Mouse (Mus musculus): ENCODE measurements around the gene Khsrp. TPM values are rescaled to one million over a fixed set of nuclear protein-coding genes. Genes with fewer than 3 reads are reported as not detected.

The Khsrp gene
- polyA plus RNA-seq, 1 experiment from 2014 or later, result 25.6 TPM

DNA sequence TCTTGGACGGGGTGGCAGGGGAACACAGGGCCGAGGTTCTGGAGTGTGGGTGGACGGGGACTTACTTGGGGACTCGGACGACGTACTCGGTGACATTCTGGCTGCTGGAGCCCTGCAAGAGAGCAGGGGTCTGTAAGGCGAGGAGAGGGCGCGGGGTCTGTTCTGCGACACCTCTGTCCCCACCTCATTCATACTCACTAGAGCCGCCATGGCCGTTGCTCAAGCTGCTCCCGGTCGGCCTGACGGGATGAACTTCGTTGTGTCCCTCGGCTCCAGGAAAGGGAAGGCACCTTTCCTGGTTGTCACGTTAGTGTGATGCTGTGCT, 20.4 kb downstream of the Khsrp start:
- peak; percentile 55 for ATAC-seq (ENCODE audit: low FRiP score, low TSS enrichment)
- Histone ChIP-seq H3K27ac (ENCODE audit: low read length) (peak overlapping the region; percentile 24), H3K9ac (replicated peaks; ENCODE audit: low read length) (peak overlapping the region; percentile 87), H3K27me3 (ENCODE audit: insufficient read depth, low read length) (no peaks in the 10 kb centered on the region), H3K9me3 (ENCODE audit: low read length) (no peaks in the 10 kb centered on the region), H3K36me3 (ENCODE audit: insufficient read depth, low read length) (peaks cover 28% of the 10 kb centered on the region), H3K4me1 (ENCODE audit: insufficient read depth, low read length) (peaks cover 19% of the 10 kb centered on the region), H3K4me2 (replicated peaks; ENCODE audit: low read depth, low read length) (peak overlapping the region; percentile 84), H3K4me3 (ENCODE audit: low read length) (peak overlapping the region; percentile 60)
- WGBS, result under 1% methylated on average over 19 of the region's 19 CpGs

DNA sequence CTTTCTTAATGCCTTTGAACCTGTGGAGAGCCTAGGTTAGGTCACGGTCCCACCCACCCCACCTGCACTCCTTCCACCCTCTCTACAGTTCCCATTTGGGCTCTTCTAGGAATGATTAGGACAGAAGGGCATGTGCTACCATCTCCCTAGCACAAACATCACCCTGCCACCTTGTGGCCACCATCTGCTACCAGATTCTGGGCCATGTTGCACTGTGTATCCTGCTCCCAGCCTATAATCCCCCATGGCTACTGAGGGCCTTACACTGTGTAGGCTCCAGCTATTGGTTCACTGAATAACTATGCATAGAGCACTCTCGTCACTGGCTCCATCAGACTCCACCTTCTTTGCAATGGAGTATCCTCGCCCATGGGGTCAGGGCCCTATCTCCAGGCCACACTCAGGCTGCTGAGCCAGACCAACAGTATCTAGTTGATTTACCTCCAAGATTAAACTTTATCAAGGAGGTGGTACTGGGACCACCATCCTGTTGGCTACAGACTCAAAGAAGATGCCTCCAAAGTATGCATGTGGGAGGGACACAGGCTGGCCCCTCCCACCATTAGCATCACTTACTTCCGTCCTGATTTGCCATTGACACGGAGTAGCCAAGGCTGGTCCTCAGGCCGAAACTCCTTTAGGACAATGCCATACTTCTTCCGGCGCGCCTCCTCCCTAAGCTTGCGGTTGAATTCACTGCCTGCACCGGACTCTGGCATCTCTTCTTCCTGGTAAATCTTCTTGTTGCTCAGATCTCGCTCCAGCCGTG, 24.0 kb downstream of the Khsrp start:
- no peak overlapping the region for H3K4me3 ChIP-seq (ENCODE audit: low read length)
- no peaks in the 10 kb centered on the region for H3K27me3 ChIP-seq (ENCODE audit: insufficient read depth, low read length)
- H3K9ac ChIP-seq (replicated peaks; ENCODE audit: low read length), result no peak overlapping the region
- H3K4me1 ChIP-seq (ENCODE audit: insufficient read depth, low read length), result peaks cover 15% of the 10 kb centered on the region
- WGBS, result 92% methylated on average over 13 of the region's 13 CpGs
- ATAC-seq (ENCODE audit: low FRiP score, low TSS enrichment), result no peak
- H3K9me3 ChIP-seq (ENCODE audit: low read length), result no peaks in the 10 kb centered on the region
- H3K36me3 ChIP-seq (ENCODE audit: insufficient read depth, low read length), result peaks cover 60% of the 10 kb centered on the region
- no peak overlapping the region for H3K27ac ChIP-seq (ENCODE audit: low read length)
- no peak overlapping the region for H3K4me2 ChIP-seq (replicated peaks; ENCODE audit: low read depth, low read length)

DNA sequence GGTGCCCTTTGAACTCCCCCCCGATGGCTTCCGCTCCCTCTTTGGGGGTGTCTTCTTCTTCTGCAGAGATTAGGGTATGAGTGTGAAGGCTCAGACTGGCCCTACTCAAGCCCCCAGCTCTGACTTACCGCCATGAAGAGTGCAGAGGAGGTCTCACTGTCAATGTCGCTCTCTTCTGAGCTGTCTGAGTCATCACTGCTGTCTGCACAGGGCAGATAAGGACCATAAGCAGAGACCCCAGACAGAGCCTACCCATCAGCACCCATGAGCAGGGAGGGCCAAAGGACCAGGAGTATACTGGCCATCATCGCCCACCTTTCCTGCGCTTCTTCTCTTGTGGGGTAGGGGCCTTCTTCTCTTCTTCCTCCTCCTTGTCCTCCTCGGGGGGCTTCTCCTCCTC, 27.3 kb downstream of the Khsrp start:
- Histone ChIP-seq H3K27me3 (ENCODE audit: insufficient read depth, low read length) (no peaks in the 10 kb centered on the region), H3K4me1 (ENCODE audit: insufficient read depth, low read length) (no peaks in the 10 kb centered on the region), H3K9ac (replicated peaks; ENCODE audit: low read length) (no peak overlapping the region), H3K27ac (ENCODE audit: low read length) (no peak overlapping the region), H3K4me3 (ENCODE audit: low read length) (no peak overlapping the region), H3K4me2 (replicated peaks; ENCODE audit: low read depth, low read length) (no peak overlapping the region), H3K36me3 (ENCODE audit: insufficient read depth, low read length) (peaks cover 67% of the 10 kb centered on the region), H3K9me3 (ENCODE audit: low read length) (no peaks in the 10 kb centered on the region)
- ATAC-seq (ENCODE audit: low FRiP score, low TSS enrichment), result no peak
- 98% methylated on average over 7 of the region's 7 CpGs for WGBS

GRCm38 (mm10) chr17:57001228-57001627, 30.1 kb downstream of the Khsrp start:
- H3K9ac ChIP-seq (replicated peaks; ENCODE audit: low read length), result no peak overlapping the region
- no peak overlapping the region for H3K4me3 ChIP-seq (ENCODE audit: low read length)
- H3K27ac ChIP-seq (ENCODE audit: low read length), result no peak overlapping the region
- peaks cover 11% of the 10 kb centered on the region for H3K4me1 ChIP-seq (ENCODE audit: insufficient read depth, low read length)
- H3K27me3 ChIP-seq (ENCODE audit: insufficient read depth, low read length), result no peaks in the 10 kb centered on the region
- H3K4me2 ChIP-seq (replicated peaks; ENCODE audit: low read depth, low read length), result no peak overlapping the region
- WGBS, result 63% methylated on average over 8 of the region's 8 CpGs
- ATAC-seq (ENCODE audit: low FRiP score, low TSS enrichment), result no peak
- H3K9me3 ChIP-seq (ENCODE audit: low read length), result no peaks in the 10 kb centered on the region
- peaks cover 49% of the 10 kb centered on the region for H3K36me3 ChIP-seq (ENCODE audit: insufficient read depth, low read length)

- Histone ChIP-seq H3K4me2 (replicated peaks; ENCODE audit: low read depth, low read length) (no peak within 1 kb of the TSS), H3K9me3 (ENCODE audit: low read length) (no peaks in the 10 kb centered on the region), H3K9ac (replicated peaks; ENCODE audit: low read length) (no peak within 1 kb of the TSS), H3K4me1 (ENCODE audit: insufficient read depth, low read length) (peaks cover 11% of the 10 kb centered on the region), H3K36me3 (ENCODE audit: insufficient read depth, low read length) (peaks cover 46% of the 10 kb centered on the region), H3K27ac (ENCODE audit: low read length) (no peak within 1 kb of the TSS), H3K27me3 (ENCODE audit: insufficient read depth, low read length) (no peaks in the 10 kb centered on the region), H3K4me3 (ENCODE audit: low read length) (no peak within 1 kb of the TSS)
- 83% methylated on average over 9 of the region's 9 CpGs for WGBS
- no peak for ATAC-seq (ENCODE audit: low FRiP score, low TSS enrichment)
Observed at GRCm38 (mm10) chr17:56999968-57000609, 31.2 kb downstream of the Khsrp start, which contains the start of gene Pspn. Gene Pspn, minus strand, starts transcription at chr17:57000018.

- ATAC-seq (ENCODE audit: low FRiP score, low TSS enrichment), result no peak
- H3K27me3 ChIP-seq (ENCODE audit: insufficient read depth, low read length), result no peaks in the 10 kb centered on the region
- H3K4me2 ChIP-seq (replicated peaks; ENCODE audit: low read depth, low read length), result no peak overlapping the region
- no peak overlapping the region for H3K9ac ChIP-seq (replicated peaks; ENCODE audit: low read length)
- H3K9me3 ChIP-seq (ENCODE audit: low read length), result no peaks in the 10 kb centered on the region
- peaks cover 47% of the 10 kb centered on the region for H3K36me3 ChIP-seq (ENCODE audit: insufficient read depth, low read length)
- H3K27ac ChIP-seq (ENCODE audit: low read length), result no peak overlapping the region
- H3K4me1 ChIP-seq (ENCODE audit: insufficient read depth, low read length), result peaks cover 11% of the 10 kb centered on the region
- 94% methylated on average over 9 of the region's 9 CpGs for WGBS
- no peak overlapping the region for H3K4me3 ChIP-seq (ENCODE audit: low read length)
Observed at GRCm38 (mm10) chr17:56999414-56999813, 31.9 kb downstream of the Khsrp start.

- Histone ChIP-seq H3K4me2 (replicated peaks; ENCODE audit: low read depth, low read length) (peak within 1 kb of the TSS; percentile 62), H3K4me1 (ENCODE audit: insufficient read depth, low read length) (peaks cover 11% of the 10 kb centered on the region), H3K27me3 (ENCODE audit: insufficient read depth, low read length) (no peaks in the 10 kb centered on the region), H3K4me3 (ENCODE audit: low read length) (peak within 1 kb of the TSS; percentile 86), H3K9ac (replicated peaks; ENCODE audit: low read length) (peak within 1 kb of the TSS; percentile 74), H3K27ac (ENCODE audit: low read length) (peak within 1 kb of the TSS; percentile 70; the same call in 1 of the 2 replicates), H3K36me3 (ENCODE audit: insufficient read depth, low read length) (peaks cover 49% of the 10 kb centered on the region), H3K9me3 (ENCODE audit: low read length) (no peaks in the 10 kb centered on the region)
- WGBS, result under 1% methylated on average over 37 of the region's 38 CpGs
- ATAC-seq (ENCODE audit: low FRiP score, low TSS enrichment), result peak; percentile 99
Observed at GRCm38 (mm10) chr17:56997029-56997667, 34.2 kb downstream of the Khsrp start, which contains the start of gene Alkbh7. Gene Alkbh7, plus strand, starts transcription at chr17:56997339.

DNA sequence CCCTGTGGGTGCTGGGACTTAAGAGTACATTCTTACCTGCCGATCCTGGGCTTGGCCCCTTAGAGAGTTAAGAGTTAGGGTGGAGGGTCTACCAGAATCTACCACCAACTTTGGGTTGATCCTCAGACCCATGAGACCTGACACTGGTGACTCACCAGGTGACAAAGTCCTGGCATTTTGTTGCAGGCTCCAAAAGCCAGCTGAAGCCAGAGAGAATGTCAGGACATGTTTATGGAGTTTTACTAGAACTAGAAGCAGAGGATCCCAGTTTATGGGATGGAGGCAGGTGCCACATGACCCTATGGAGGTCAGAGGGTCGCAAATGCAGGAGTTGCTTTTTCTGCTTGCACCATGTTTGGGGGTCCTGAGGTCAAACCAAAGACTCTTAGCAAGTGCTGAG, 34.8 kb downstream of the Khsrp start:
- no peak for ATAC-seq (ENCODE audit: low FRiP score, low TSS enrichment)
- H3K4me3 ChIP-seq (ENCODE audit: low read length), result no peak overlapping the region

GRCm38 (mm10) chr17:56995046-56995445, 36.3 kb downstream of the Khsrp start:
- peaks cover 17% of the 10 kb centered on the region for H3K4me1 ChIP-seq (ENCODE audit: insufficient read depth, low read length)
- WGBS, result 90% methylated on average over 8 of the region's 8 CpGs

More for the DNA sequence above, 34.8 kb downstream of the Khsrp start:
- Histone ChIP-seq H3K9ac (replicated peaks; ENCODE audit: low read length) (no peak overlapping the region), H3K36me3 (ENCODE audit: insufficient read depth, low read length) (peaks cover 50% of the 10 kb centered on the region), H3K27ac (ENCODE audit: low read length) (no peak overlapping the region), H3K9me3 (ENCODE audit: low read length) (no peaks in the 10 kb centered on the region), H3K4me1 (ENCODE audit: insufficient read depth, low read length) (peaks cover 11% of the 10 kb centered on the region), H3K4me2 (replicated peaks; ENCODE audit: low read depth, low read length) (peak overlapping the region; percentile 62), H3K27me3 (ENCODE audit: insufficient read depth, low read length) (no peaks in the 10 kb centered on the region)
- 65% methylated on average over 2 of the region's 2 CpGs for WGBS

More at GRCm38 (mm10) chr17:56995046-56995445, 36.3 kb downstream of the Khsrp start:
- Histone ChIP-seq H3K4me3 (ENCODE audit: low read length) (no peak overlapping the region), H3K4me2 (replicated peaks; ENCODE audit: low read depth, low read length) (no peak overlapping the region), H3K9me3 (ENCODE audit: low read length) (no peaks in the 10 kb centered on the region), H3K27ac (ENCODE audit: low read length) (no peak overlapping the region), H3K9ac (replicated peaks; ENCODE audit: low read length) (no peak overlapping the region), H3K27me3 (ENCODE audit: insufficient read depth, low read length) (no peaks in the 10 kb centered on the region), H3K36me3 (ENCODE audit: insufficient read depth, low read length) (peaks cover 50% of the 10 kb centered on the region)
- no peak for ATAC-seq (ENCODE audit: low FRiP score, low TSS enrichment)
